Mouse (Mus musculus): ENCODE data around the gene Shd.

Shd gene

GRCm38 (mm10) chr17:56007444-56008355 lies 37.4 kb downstream of the Shd start:
- no peak for DNase-seq (ENCODE audit: low read depth, low spot score)

- DNase-seq (ENCODE audit: low read depth, low spot score) = peak; percentile 88
Measured at GRCm38 (mm10) chr17:56008356-56009087, 38.3 kb downstream of the Shd start.

- DNase-seq (ENCODE audit: low read depth, low spot score) = peak; percentile 75
Measured at GRCm38 (mm10) chr17:56009088-56009961, 39.1 kb downstream of the Shd start.

- DNase-seq (ENCODE audit: low read depth, low spot score) = no peak
Measured at GRCm38 (mm10) chr17:56009962-56010240, 39.6 kb downstream of the Shd start.

- no peak for DNase-seq (ENCODE audit: low read depth, low spot score)
Measured at GRCm38 (mm10) chr17:56010255-56010654, 40.0 kb downstream of the Shd start.

- DNase-seq (ENCODE audit: low read depth, low spot score) = no peak
Measured at GRCm38 (mm10) chr17:56010681-56011080, 40.4 kb downstream of the Shd start.

- no peak for DNase-seq (ENCODE audit: low read depth, low spot score)
Measured at GRCm38 (mm10) chr17:56011441-56011840, 41.2 kb downstream of the Shd start.

GRCm38 (mm10) chr17:56015293-56015692 lies 45.0 kb downstream of the Shd start:
- DNase-seq (ENCODE audit: low read depth, low spot score) = no peak

GRCm38 (mm10) chr17:56016382-56016781 lies 46.1 kb downstream of the Shd start:
- no peak for DNase-seq (ENCODE audit: low read depth, low spot score)

- DNase-seq (ENCODE audit: low read depth, low spot score) = no peak
Measured at GRCm38 (mm10) chr17:56016793-56017785, 46.8 kb downstream of the Shd start.

GRCm38 (mm10) chr17:56017848-56018247 lies 47.6 kb downstream of the Shd start:
- no peak for DNase-seq (ENCODE audit: low read depth, low spot score)

- DNase-seq (ENCODE audit: low read depth, low spot score) = no peak
Measured at GRCm38 (mm10) chr17:56018347-56019131, 48.3 kb downstream of the Shd start.

- DNase-seq (ENCODE audit: low read depth, low spot score) = no peak
Measured at GRCm38 (mm10) chr17:56020400-56021084, 50.3 kb downstream of the Shd start.

- no peak for DNase-seq (ENCODE audit: low read depth, low spot score)
Measured at GRCm38 (mm10) chr17:56021161-56021910, 51.1 kb downstream of the Shd start.

- no peak for DNase-seq (ENCODE audit: low read depth, low spot score)
Measured at GRCm38 (mm10) chr17:56022131-56022988, 52.1 kb downstream of the Shd start.

- no peak for DNase-seq (ENCODE audit: low read depth, low spot score)
Measured at GRCm38 (mm10) chr17:56022989-56023290, 52.7 kb downstream of the Shd start.

GRCm38 (mm10) chr17:56023386-56023785 lies 53.1 kb downstream of the Shd start:
- no peak for DNase-seq (ENCODE audit: low read depth, low spot score)

GRCm38 (mm10) chr17:56024476-56024875 lies 54.2 kb downstream of the Shd start:
- DNase-seq (ENCODE audit: low read depth, low spot score) = no peak

Data from WW6 (cell line).